Mouse (Mus musculus): ENCODE measurements around the gene Rgcc.
A peak's percentile ranks its signal among the peaks of the same experiment; 100 is the strongest.

Rgcc gene

GRCm38 (mm10) chr14:79275870-79276395, 25.5 kb downstream of the Rgcc start:
- no peak for DNase-seq

- DNase-seq: no peak
Observed at GRCm38 (mm10) chr14:79275441-79275840, 26.0 kb downstream of the Rgcc start.

GRCm38 (mm10) chr14:79273697-79274477, 27.6 kb downstream of the Rgcc start:
- peak; percentile 73 for DNase-seq

- no peak for DNase-seq
Observed at GRCm38 (mm10) chr14:79272991-79273390, 28.5 kb downstream of the Rgcc start.

- DNase-seq: no peak
Observed at GRCm38 (mm10) chr14:79272188-79272694, 29.2 kb downstream of the Rgcc start.

GRCm38 (mm10) chr14:79269551-79269950, 31.9 kb downstream of the Rgcc start:
- no peak for DNase-seq

- no peak for DNase-seq
Observed at GRCm38 (mm10) chr14:79267878-79268277, 33.6 kb downstream of the Rgcc start.

GRCm38 (mm10) chr14:79267382-79267781, 34.1 kb downstream of the Rgcc start:
- no peak for DNase-seq

GRCm38 (mm10) chr14:79266408-79266807, 35.0 kb downstream of the Rgcc start:
- no peak for DNase-seq

GRCm38 (mm10) chr14:79265738-79266137, 35.7 kb downstream of the Rgcc start:
- no peak for DNase-seq

GRCm38 (mm10) chr14:79263321-79263720, 38.1 kb downstream of the Rgcc start:
- no peak for DNase-seq

GRCm38 (mm10) chr14:79262677-79263076, 38.8 kb downstream of the Rgcc start:
- no peak for DNase-seq

- no peak for DNase-seq
Observed at GRCm38 (mm10) chr14:79259062-79259779, 42.2 kb downstream of the Rgcc start.

GRCm38 (mm10) chr14:79256656-79257055, 44.8 kb downstream of the Rgcc start:
- DNase-seq: no peak

GRCm38 (mm10) chr14:79255786-79256185, 45.7 kb downstream of the Rgcc start:
- DNase-seq: no peak

- no peak for DNase-seq
Observed at GRCm38 (mm10) chr14:79251727-79252285, 49.6 kb downstream of the Rgcc start.

- no peak for DNase-seq
Observed at GRCm38 (mm10) chr14:79244571-79244970, 56.9 kb downstream of the Rgcc start.

GRCm38 (mm10) chr14:79243038-79243883, 58.2 kb downstream of the Rgcc start:
- DNase-seq: no peak

GRCm38 (mm10) chr14:79242386-79242720, 59.1 kb downstream of the Rgcc start:
- no peak for DNase-seq

GRCm38 (mm10) chr14:79241656-79242385, 59.6 kb downstream of the Rgcc start:
- no peak for DNase-seq

GRCm38 (mm10) chr14:79241057-79241570, 60.3 kb downstream of the Rgcc start:
- no peak for DNase-seq

GRCm38 (mm10) chr14:79239402-79239801, 62.0 kb downstream of the Rgcc start:
- DNase-seq: no peak

Measured in kidney, adult 11 months (tissue).